Mouse (Mus musculus): ENCODE results near the gene Lrrc74a. TPM values are rescaled to one million over a fixed set of nuclear protein-coding genes. Genes with fewer than 3 reads are reported as not detected.

Lrrc74a gene
- total and polyA plus RNA-seq, 3 experiments, result 0.05 TPM; not detected in 2

GRCm38 (mm10) chr12:86690700-86691485 lies 43.3 kb upstream of the Lrrc74a start:
- ATAC-seq (ENCODE audit: extremely low read depth, insufficient number of reproducible peaks, low FRiP score, poor library complexity, severe bottlenecking) (no peak), DNase-seq (ENCODE audit: low spot score) (no peak)
- peaks cover 18% of the 10 kb centered on the region for H3K4me1 ChIP-seq (ENCODE audit: insufficient read depth, low read depth, low read length)
- TF ChIP-seq TAL1 (conservative IDR thresholded peaks at IDR 0.05; ENCODE audit: low read depth, low read length) (no peak), GATA2 (IDR thresholded peaks at IDR 0.05; ENCODE audit: borderline replicate concordance, low read depth, low read length) (no peak), GATA1 (IDR thresholded peaks at IDR 0.05; ENCODE audit: borderline replicate concordance, low read length) (no peak), POLR2AphosphoS5 (IDR thresholded peaks at IDR 0.05; ENCODE audit: insufficient replicate concordance, low read depth, low read length) (no peak), CTCF (IDR thresholded peaks at IDR 0.05; ENCODE audit: low read depth, low read length) (no peak)
- H3K27me3 ChIP-seq (ENCODE audit: insufficient read depth, low read length), result peaks cover 17% of the 10 kb centered on the region
- no peak overlapping the region for H3K4me3 ChIP-seq (ENCODE audit: low read depth, low read length)
- H3K9me3 ChIP-seq (replicated peaks), result no peaks in the 10 kb centered on the region
- no peaks in the 10 kb centered on the region for H3K36me3 ChIP-seq (replicated peaks)

- TF ChIP-seq GATA2 (IDR thresholded peaks at IDR 0.05; ENCODE audit: borderline replicate concordance, low read depth, low read length) (no peak), CTCF (IDR thresholded peaks at IDR 0.05; ENCODE audit: low read depth, low read length) (no peak), TAL1 (conservative IDR thresholded peaks at IDR 0.05; ENCODE audit: low read depth, low read length) (no peak), POLR2AphosphoS5 (IDR thresholded peaks at IDR 0.05; ENCODE audit: insufficient replicate concordance, low read depth, low read length) (no peak), GATA1 (IDR thresholded peaks at IDR 0.05; ENCODE audit: borderline replicate concordance, low read length) (no peak)
- DNase-seq (ENCODE audit: low spot score), result no peak
- Histone ChIP-seq H3K4me1 (ENCODE audit: insufficient read depth, low read depth, low read length) (peaks cover 4% of the 10 kb centered on the region), H3K4me3 (ENCODE audit: low read depth, low read length) (no peak overlapping the region), H3K9me3 (replicated peaks) (no peaks in the 10 kb centered on the region), H3K27me3 (ENCODE audit: insufficient read depth, low read length) (peaks cover 18% of the 10 kb centered on the region), H3K36me3 (replicated peaks) (no peaks in the 10 kb centered on the region)
- no peak for ATAC-seq (ENCODE audit: extremely low read depth, insufficient number of reproducible peaks, low FRiP score, poor library complexity, severe bottlenecking)
These were observed 41.5 kb upstream of the Lrrc74a start for GRCm38 (mm10) chr12:86692471-86693356.

GRCm38 (mm10) chr12:86693389-86693788 lies 40.8 kb upstream of the Lrrc74a start:
- DNase-seq (ENCODE audit: low spot score) (no peak), ATAC-seq (ENCODE audit: extremely low read depth, insufficient number of reproducible peaks, low FRiP score, poor library complexity, severe bottlenecking) (no peak)
- no peaks in the 10 kb centered on the region for H3K4me1 ChIP-seq (ENCODE audit: insufficient read depth, low read depth, low read length)
- TF ChIP-seq POLR2AphosphoS5 (IDR thresholded peaks at IDR 0.05; ENCODE audit: insufficient replicate concordance, low read depth, low read length) (no peak), CTCF (IDR thresholded peaks at IDR 0.05; ENCODE audit: low read depth, low read length) (no peak), TAL1 (conservative IDR thresholded peaks at IDR 0.05; ENCODE audit: low read depth, low read length) (no peak), GATA2 (IDR thresholded peaks at IDR 0.05; ENCODE audit: borderline replicate concordance, low read depth, low read length) (no peak), GATA1 (IDR thresholded peaks at IDR 0.05; ENCODE audit: borderline replicate concordance, low read length) (no peak)
- H3K27me3 ChIP-seq (ENCODE audit: insufficient read depth, low read length), result peaks cover 18% of the 10 kb centered on the region
- no peaks in the 10 kb centered on the region for H3K9me3 ChIP-seq (replicated peaks)
- H3K36me3 ChIP-seq (replicated peaks), result no peaks in the 10 kb centered on the region
- H3K4me3 ChIP-seq (ENCODE audit: low read depth, low read length), result no peak overlapping the region

- no peak for DNase-seq (ENCODE audit: low spot score)
- Histone ChIP-seq H3K4me1 (ENCODE audit: insufficient read depth, low read depth, low read length) (no peaks in the 10 kb centered on the region), H3K4me3 (ENCODE audit: low read depth, low read length) (no peak overlapping the region), H3K36me3 (replicated peaks) (no peaks in the 10 kb centered on the region), H3K27me3 (ENCODE audit: insufficient read depth, low read length) (peaks cover 14% of the 10 kb centered on the region), H3K9me3 (replicated peaks) (no peaks in the 10 kb centered on the region)
- ATAC-seq (ENCODE audit: extremely low read depth, insufficient number of reproducible peaks, low FRiP score, poor library complexity, severe bottlenecking), result no peak
- no peak for TF ChIP-seq CTCF (IDR thresholded peaks at IDR 0.05; ENCODE audit: low read depth, low read length)
- TF ChIP-seq GATA1 (IDR thresholded peaks at IDR 0.05; ENCODE audit: borderline replicate concordance, low read length), result no peak
- TF ChIP-seq TAL1 (conservative IDR thresholded peaks at IDR 0.05; ENCODE audit: low read depth, low read length), result no peak
- TF ChIP-seq POLR2AphosphoS5 (IDR thresholded peaks at IDR 0.05; ENCODE audit: insufficient replicate concordance, low read depth, low read length), result no peak
- no peak for TF ChIP-seq GATA2 (IDR thresholded peaks at IDR 0.05; ENCODE audit: borderline replicate concordance, low read depth, low read length)
These were observed 39.7 kb upstream of the Lrrc74a start for GRCm38 (mm10) chr12:86694441-86694840.

- TF ChIP-seq GATA1 (IDR thresholded peaks at IDR 0.05; ENCODE audit: borderline replicate concordance, low read length) (no peak), POLR2AphosphoS5 (IDR thresholded peaks at IDR 0.05; ENCODE audit: insufficient replicate concordance, low read depth, low read length) (no peak), CTCF (IDR thresholded peaks at IDR 0.05; ENCODE audit: low read depth, low read length) (no peak), TAL1 (conservative IDR thresholded peaks at IDR 0.05; ENCODE audit: low read depth, low read length) (no peak), GATA2 (IDR thresholded peaks at IDR 0.05; ENCODE audit: borderline replicate concordance, low read depth, low read length) (no peak)
- DNase-seq (ENCODE audit: low spot score) (no peak), ATAC-seq (ENCODE audit: extremely low read depth, insufficient number of reproducible peaks, low FRiP score, poor library complexity, severe bottlenecking) (no peak)
- H3K27me3 ChIP-seq (ENCODE audit: insufficient read depth, low read length), result peaks cover 10% of the 10 kb centered on the region
- peaks cover under 1% of the 10 kb centered on the region for H3K36me3 ChIP-seq (replicated peaks)
- no peaks in the 10 kb centered on the region for H3K9me3 ChIP-seq (replicated peaks)
- no peaks in the 10 kb centered on the region for H3K4me1 ChIP-seq (ENCODE audit: insufficient read depth, low read depth, low read length)
- no peak overlapping the region for H3K4me3 ChIP-seq (ENCODE audit: low read depth, low read length)
These were observed 36.2 kb upstream of the Lrrc74a start for GRCm38 (mm10) chr12:86697996-86698395.

GRCm38 (mm10) chr12:86698537-86698936 lies 35.6 kb upstream of the Lrrc74a start:
- H3K4me1 ChIP-seq (ENCODE audit: insufficient read depth, low read depth, low read length), result no peaks in the 10 kb centered on the region
- H3K27me3 ChIP-seq (ENCODE audit: insufficient read depth, low read length), result peaks cover 10% of the 10 kb centered on the region
- TF ChIP-seq CTCF (IDR thresholded peaks at IDR 0.05; ENCODE audit: low read depth, low read length) (no peak), GATA2 (IDR thresholded peaks at IDR 0.05; ENCODE audit: borderline replicate concordance, low read depth, low read length) (no peak), TAL1 (conservative IDR thresholded peaks at IDR 0.05; ENCODE audit: low read depth, low read length) (no peak), GATA1 (IDR thresholded peaks at IDR 0.05; ENCODE audit: borderline replicate concordance, low read length) (no peak), POLR2AphosphoS5 (IDR thresholded peaks at IDR 0.05; ENCODE audit: insufficient replicate concordance, low read depth, low read length) (no peak)
- DNase-seq (ENCODE audit: low spot score), result no peak
- peaks cover 2% of the 10 kb centered on the region for H3K36me3 ChIP-seq (replicated peaks)
- ATAC-seq (ENCODE audit: extremely low read depth, insufficient number of reproducible peaks, low FRiP score, poor library complexity, severe bottlenecking), result no peak
- no peak overlapping the region for H3K4me3 ChIP-seq (ENCODE audit: low read depth, low read length)
- H3K9me3 ChIP-seq (replicated peaks), result no peaks in the 10 kb centered on the region
